Mouse (Mus musculus): ENCODE measurements around the gene Gm379. TPM values are rescaled to one million over a fixed set of nuclear protein-coding genes. Genes with fewer than 3 reads are reported as not detected.

The Gm379 gene
- polyA plus RNA-seq (2016; fragmentation: Nextera tagmentation; extraction: Ambion mirVana) = not detected in 2 replicates

- H3K4me1 ChIP-seq = no peaks in the 10 kb centered on the region
- H3K36me3 ChIP-seq = no peaks in the 10 kb centered on the region
- H3K4me3 ChIP-seq = no peak within 1 kb of the TSS
- H3K9me3 ChIP-seq (replicated peaks) = no peaks in the 10 kb centered on the region
- WGBS = 78% methylated on average over 2 of the region's 2 CpGs
- no peak for ATAC-seq (ENCODE audit: low FRiP score)
- no peak within 1 kb of the TSS for H3K27ac ChIP-seq
- H3K9ac ChIP-seq = no peak within 1 kb of the TSS
- H3K4me2 ChIP-seq (replicated peaks) = no peak within 1 kb of the TSS
- no peaks in the 10 kb centered on the region for H3K27me3 ChIP-seq
Observed at GRCm38 (mm10) chrX:108664885-108665284, at the start of gene Gm379. Gm379 (minus strand) TSS chrX:108664891.

GRCm38 (mm10) chrX:108704312-108704711, 39.6 kb upstream of the Gm379 start:
- no peaks in the 10 kb centered on the region for H3K9me3 ChIP-seq (replicated peaks)
- no peak overlapping the region for H3K4me2 ChIP-seq (replicated peaks)
- no peak for ATAC-seq (ENCODE audit: low FRiP score)
- H3K4me1 ChIP-seq = no peaks in the 10 kb centered on the region
- no peak overlapping the region for H3K9ac ChIP-seq
- no peak overlapping the region for H3K4me3 ChIP-seq
- H3K27ac ChIP-seq = no peak overlapping the region
- no peaks in the 10 kb centered on the region for H3K27me3 ChIP-seq
- H3K36me3 ChIP-seq = no peaks in the 10 kb centered on the region
- WGBS = 74% methylated on average over 2 of the region's 2 CpGs

- no peaks in the 10 kb centered on the region for H3K9me3 ChIP-seq (replicated peaks)
- H3K27ac ChIP-seq = no peak overlapping the region
- no peaks in the 10 kb centered on the region for H3K27me3 ChIP-seq
- H3K9ac ChIP-seq = no peak overlapping the region
- H3K4me1 ChIP-seq = no peaks in the 10 kb centered on the region
- H3K4me3 ChIP-seq = no peak overlapping the region
- H3K36me3 ChIP-seq = no peaks in the 10 kb centered on the region
- H3K4me2 ChIP-seq (replicated peaks) = no peak overlapping the region
- 54% methylated on average over 1 of the region's 1 CpGs for WGBS
- ATAC-seq (ENCODE audit: low FRiP score) = no peak
Observed at GRCm38 (mm10) chrX:108668868-108669267, 4.2 kb upstream of the Gm379 start.

- Histone ChIP-seq H3K9ac (no peak overlapping the region), H3K27ac (no peak overlapping the region), H3K36me3 (no peaks in the 10 kb centered on the region), H3K27me3 (no peaks in the 10 kb centered on the region), H3K4me3 (no peak overlapping the region), H3K9me3 (replicated peaks) (no peaks in the 10 kb centered on the region), H3K4me2 (replicated peaks) (no peak overlapping the region), H3K4me1 (no peaks in the 10 kb centered on the region)
- no peak for ATAC-seq (ENCODE audit: low FRiP score)
- 59% methylated on average over 1 of the region's 1 CpGs for WGBS
Observed at GRCm38 (mm10) chrX:108621991-108622390, 42.7 kb downstream of the Gm379 start.

GRCm38 (mm10) chrX:108620886-108621285, 43.8 kb downstream of the Gm379 start:
- Histone ChIP-seq H3K4me1 (no peaks in the 10 kb centered on the region), H3K4me3 (no peak overlapping the region), H3K9ac (no peak overlapping the region), H3K27ac (no peak overlapping the region), H3K9me3 (replicated peaks) (no peaks in the 10 kb centered on the region), H3K27me3 (no peaks in the 10 kb centered on the region), H3K36me3 (no peaks in the 10 kb centered on the region), H3K4me2 (replicated peaks) (no peak overlapping the region)
- ATAC-seq (ENCODE audit: low FRiP score) = no peak
- WGBS = 83% methylated on average over 1 of the region's 1 CpGs

Other genes starting within 250 kb of the Gm379 start
- gene Brwd3, start 169.5 kb upstream of the Gm379 start, polyA plus RNA-seq (2016; fragmentation: Nextera tagmentation; extraction: Ambion mirVana) = 4.5 and 5.0 TPM in 2 replicates

All from hindbrain, embryonic 12.5 days (tissue).